Mouse (Mus musculus): Measurements from ENCODE around the gene Gm13057.
"Not testable (repeated sequence)": the region's sequence is repeated elsewhere in the genome, so short reads cannot be mapped to it uniquely, and the experiment has no call there.

Gm13057 gene

GRCm38 (mm10) chr4:143551400-143551799, at the start of gene Gm13057, which contains the start of gene BC080695:
Gm13057 (plus strand) TSS chr4:143551709.
BC080695 (plus strand) TSS chr4:143551700.
- DNase-seq, result not testable (repeated sequence)

- no peak for DNase-seq
These were observed 40.5 kb upstream of the Gm13057 start, which contains the start of gene Gm13043 for GRCm38 (mm10) chr4:143511043-143511442. Gm13043 (plus strand) TSS chr4:143511343.

- not testable (repeated sequence) for DNase-seq
These were observed 15.9 kb upstream of the Gm13057 start, which contains the start of gene Gm13040 for GRCm38 (mm10) chr4:143535654-143536053. Gm13040 (plus strand) TSS chr4:143535954.
